Mouse (Mus musculus): ENCODE measurements at regions not wholly inside any gene's neighbourhood (a gene's known extent, or its start where the extent isn't known, plus 50 kb on each side); places are given as distances from the start of the nearest gene placed in this dataset.
A peak's percentile ranks its signal among the peaks of the same experiment; 100 is the strongest.
"Not testable (repeated sequence)": the region's sequence is repeated elsewhere in the genome, so short reads cannot be mapped to it uniquely, and the experiment has no call there.

DNA sequence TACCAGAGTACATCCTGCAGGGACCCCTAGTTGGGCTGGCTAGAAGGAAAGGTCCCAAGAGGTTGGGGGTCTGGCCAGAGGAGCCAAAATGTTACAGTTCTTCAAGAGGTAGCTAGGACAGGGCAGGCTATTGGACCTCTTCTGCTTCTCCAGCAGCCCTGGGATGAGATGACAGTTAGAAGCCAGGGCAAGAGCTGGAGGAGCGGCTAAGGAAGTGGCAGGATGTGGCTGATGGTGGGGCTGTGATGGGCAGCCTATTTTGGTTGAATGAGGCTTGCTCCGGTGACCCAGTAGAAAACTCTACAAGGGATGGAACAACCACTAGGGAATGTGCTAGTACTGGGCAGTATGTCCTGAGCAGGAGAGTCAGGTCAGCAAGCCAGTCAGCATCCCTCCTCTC is 82.8 kb downstream of the Ddx11 start:
- H3K27me3 ChIP-seq (ENCODE audit: insufficient read depth, low read length): no peaks in the 10 kb centered on the region; the same call in 1 of the 2 replicates
- WGBS: 93% methylated on average over 2 of the region's 2 CpGs
- no peak overlapping the region for H3K27ac ChIP-seq (ENCODE audit: low read depth, low read length)
- H3K36me3 ChIP-seq (ENCODE audit: insufficient read depth): no peaks in the 10 kb centered on the region
- H3K4me1 ChIP-seq (ENCODE audit: insufficient read depth): no peaks in the 10 kb centered on the region
- no peak overlapping the region for H3K9ac ChIP-seq
- DNase-seq (no peak), ATAC-seq (no peak)
- TF ChIP-seq CTCF (IDR thresholded peaks at IDR 0.05; ENCODE audit: low read depth): no peak
- no peaks in the 10 kb centered on the region for H3K9me3 ChIP-seq (ENCODE audit: low read length)
- no peak overlapping the region for H3K4me3 ChIP-seq (ENCODE audit: low read depth, low read length)
- H3K4me2 ChIP-seq (ENCODE audit: low read depth): no peak overlapping the region

DNA sequence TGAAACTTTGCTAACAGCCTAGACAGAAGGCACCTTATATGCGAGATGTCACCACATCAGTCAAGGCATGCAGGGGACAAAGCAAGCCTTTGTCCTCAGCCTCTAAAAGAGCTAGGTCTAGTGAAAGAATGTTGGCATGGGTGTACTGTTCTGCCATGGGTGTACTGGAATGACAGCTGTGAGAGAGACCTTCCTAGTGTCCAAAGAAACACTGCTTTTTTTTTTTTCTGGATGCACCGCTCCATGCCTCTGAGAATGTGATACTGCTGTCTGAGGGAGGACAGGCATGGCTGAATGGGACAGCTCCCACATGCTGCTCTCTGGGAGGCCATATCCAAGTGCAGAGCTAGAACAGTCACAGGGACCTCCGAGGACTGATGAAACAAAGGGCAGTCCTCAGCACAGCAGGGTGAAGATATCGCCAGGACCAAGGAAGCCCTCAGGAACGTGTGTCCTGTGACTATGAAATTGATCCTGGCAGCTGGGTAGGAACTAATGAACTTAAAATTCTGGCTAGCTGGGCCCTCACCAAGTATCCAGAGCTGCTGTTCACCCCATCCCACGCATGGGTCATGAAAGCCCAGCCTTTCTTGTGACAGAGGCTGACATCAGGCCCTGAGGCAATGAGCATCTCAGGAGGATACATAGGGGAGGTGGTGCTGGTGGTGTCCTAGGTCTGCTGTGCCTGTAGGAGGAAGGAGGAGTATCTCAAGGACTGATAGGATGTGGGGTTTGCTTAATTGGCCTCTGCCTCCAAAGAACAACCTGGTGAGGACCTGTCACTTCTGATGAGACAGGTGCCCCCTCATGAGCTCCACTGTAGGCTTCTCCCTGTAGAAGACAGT is 84.6 kb downstream of the Ddx11 start:
- H3K4me1 ChIP-seq (ENCODE audit: insufficient read depth); DNase-seq; H3K36me3 ChIP-seq (ENCODE audit: insufficient read depth); H3K9ac ChIP-seq; ATAC-seq; H3K4me2 ChIP-seq (ENCODE audit: low read depth); H3K9me3 ChIP-seq (ENCODE audit: low read length); H3K4me3 ChIP-seq (ENCODE audit: low read depth, low read length); H3K27me3 ChIP-seq (ENCODE audit: insufficient read depth, low read length); H3K27ac ChIP-seq (ENCODE audit: low read depth, low read length): not testable (repeated sequence)
- 79% methylated on average over 6 of the region's 6 CpGs for WGBS

DNA sequence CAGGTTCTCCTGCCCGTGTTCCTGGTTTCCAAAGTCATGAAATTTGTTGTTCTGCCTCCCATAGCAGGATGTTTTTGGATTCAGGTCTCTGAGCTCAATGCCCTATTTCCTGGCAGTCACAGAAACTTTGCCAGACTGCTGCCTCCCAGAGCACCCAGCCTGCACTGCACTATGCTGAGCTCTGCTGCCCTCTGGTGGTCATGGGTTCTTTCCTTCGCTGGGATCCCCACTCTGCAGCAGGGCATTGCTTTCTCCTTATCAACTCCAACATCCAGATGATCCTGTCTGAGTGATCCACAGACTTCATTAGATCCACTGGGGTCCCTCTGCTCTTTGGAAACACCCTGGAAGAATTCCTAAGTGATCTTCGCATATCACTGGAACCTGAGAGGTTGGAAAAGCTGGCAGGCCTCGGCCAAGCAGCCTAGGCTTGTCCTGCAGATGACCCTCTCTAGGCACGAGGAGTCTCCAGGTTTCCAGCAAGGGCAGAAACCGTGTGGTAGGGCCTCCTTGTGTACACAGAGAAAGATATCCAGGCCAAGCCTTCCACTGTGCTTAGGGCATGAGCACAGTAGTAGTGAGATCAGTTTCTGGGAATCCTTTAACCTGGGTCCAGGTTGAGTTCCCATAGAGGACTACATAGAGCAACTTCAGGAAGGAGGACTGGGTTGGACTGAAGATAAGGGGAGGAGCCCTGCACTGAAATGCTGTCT is 85.6 kb downstream of the Ddx11 start:
- H3K27ac ChIP-seq (ENCODE audit: low read depth, low read length): not testable (repeated sequence)
- 0 out of 2 replicates have a peak, but pooled peaks have one; percentile 18 for TF ChIP-seq CTCF (IDR thresholded peaks at IDR 0.05; ENCODE audit: low read depth)

DNA sequence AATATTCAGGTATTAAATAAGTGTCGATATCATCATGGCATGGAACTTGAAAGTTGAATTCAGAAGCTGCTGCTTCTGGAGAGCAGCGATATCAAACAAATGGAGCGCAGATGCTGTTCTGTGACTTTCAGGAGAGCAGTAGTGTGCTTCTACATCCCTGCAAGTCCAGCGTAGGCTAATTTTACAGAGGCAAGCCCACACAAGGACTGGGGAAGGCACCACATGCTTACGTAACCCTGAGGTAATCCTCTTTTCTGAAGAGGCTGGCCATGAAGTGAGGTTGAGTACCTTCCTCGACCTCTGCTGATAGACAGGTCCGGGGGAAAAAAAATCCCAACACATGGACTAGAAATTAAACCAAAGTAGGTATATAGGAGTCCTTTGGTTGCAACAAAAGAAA is 88.2 kb downstream of the Ddx11 start:
- no peak for TF ChIP-seq CTCF (IDR thresholded peaks at IDR 0.05; ENCODE audit: low read depth)
- ATAC-seq (no peak), DNase-seq (no peak)
- Histone ChIP-seq H3K27me3 (ENCODE audit: insufficient read depth, low read length) (no peaks in the 10 kb centered on the region; the same call in 1 of the 2 replicates), H3K4me1 (ENCODE audit: insufficient read depth) (no peaks in the 10 kb centered on the region), H3K4me3 (ENCODE audit: low read depth, low read length) (no peak overlapping the region), H3K9me3 (ENCODE audit: low read length) (no peaks in the 10 kb centered on the region), H3K4me2 (ENCODE audit: low read depth) (no peak overlapping the region), H3K27ac (ENCODE audit: low read depth, low read length) (no peak overlapping the region), H3K9ac (no peak overlapping the region), H3K36me3 (ENCODE audit: insufficient read depth) (no peaks in the 10 kb centered on the region)
- WGBS: 86% methylated on average over 7 of the region's 7 CpGs

More for the DNA sequence above, 85.6 kb downstream of the Ddx11 start:
- 55% methylated on average over 3 of the region's 6 CpGs for WGBS
- not testable (repeated sequence) for H3K36me3 ChIP-seq (ENCODE audit: insufficient read depth); H3K4me3 ChIP-seq (ENCODE audit: low read depth, low read length); H3K27me3 ChIP-seq (ENCODE audit: insufficient read depth, low read length); DNase-seq; H3K9ac ChIP-seq; H3K9me3 ChIP-seq (ENCODE audit: low read length); H3K4me1 ChIP-seq (ENCODE audit: insufficient read depth); H3K4me2 ChIP-seq (ENCODE audit: low read depth)
- ATAC-seq: peak; percentile 91

DNA sequence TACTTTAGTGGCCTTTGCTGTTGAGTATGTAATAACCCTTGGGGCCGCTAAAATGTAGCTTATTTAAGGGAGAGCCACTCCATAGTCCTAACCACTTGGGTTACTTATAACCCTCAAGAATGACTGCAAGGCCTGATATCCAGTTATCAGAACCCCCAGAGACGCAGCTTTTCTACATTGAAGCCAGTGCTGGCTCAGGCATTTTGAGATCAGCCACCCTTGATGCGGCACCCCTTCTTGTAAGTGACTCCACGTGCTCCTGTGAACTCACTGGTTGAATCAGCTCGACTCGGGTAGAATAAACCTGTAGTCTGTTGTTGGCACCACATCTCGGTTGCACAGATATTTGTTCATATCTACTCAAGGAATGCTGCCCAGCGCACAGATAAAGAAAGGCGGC is 89.3 kb downstream of the Ddx11 start:
- Histone ChIP-seq H3K36me3 (ENCODE audit: insufficient read depth) (no peaks in the 10 kb centered on the region), H3K4me2 (ENCODE audit: low read depth) (no peak overlapping the region), H3K27ac (ENCODE audit: low read depth, low read length) (no peak overlapping the region), H3K9ac (no peak overlapping the region), H3K27me3 (ENCODE audit: insufficient read depth, low read length) (no peaks in the 10 kb centered on the region), H3K4me3 (ENCODE audit: low read depth, low read length) (no peak overlapping the region), H3K9me3 (ENCODE audit: low read length) (no peaks in the 10 kb centered on the region), H3K4me1 (ENCODE audit: insufficient read depth) (no peaks in the 10 kb centered on the region)
- DNase-seq: no peak
- TF ChIP-seq CTCF (IDR thresholded peaks at IDR 0.05; ENCODE audit: low read depth): no peak
- ATAC-seq: no peak
- 91% methylated on average over 9 of the region's 9 CpGs for WGBS

DNA sequence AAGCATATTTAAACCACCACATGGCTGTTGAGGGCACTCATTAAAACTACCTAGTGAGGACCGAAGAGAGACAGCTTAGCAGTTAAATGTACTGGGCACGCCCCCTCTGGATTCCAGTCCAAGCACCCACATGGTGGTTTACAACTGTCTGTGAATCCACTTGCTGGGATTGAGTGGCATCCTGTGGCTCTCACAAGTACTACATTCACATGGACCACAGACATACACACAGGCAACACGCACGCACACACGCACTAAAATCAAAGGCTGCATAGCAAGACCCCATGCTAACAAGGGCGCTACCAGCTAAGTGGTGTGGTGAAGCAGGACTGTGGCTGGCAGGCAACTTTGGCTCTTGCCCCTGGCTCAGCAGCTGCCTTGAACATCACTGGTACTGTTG is 95.0 kb downstream of the Ddx11 start:
- H3K27ac ChIP-seq (ENCODE audit: low read depth, low read length): no peak overlapping the region
- H3K4me1 ChIP-seq (ENCODE audit: insufficient read depth): no peaks in the 10 kb centered on the region
- no peak overlapping the region for H3K4me3 ChIP-seq (ENCODE audit: low read depth, low read length)
- ATAC-seq (no peak), DNase-seq (no peak)
- no peak for TF ChIP-seq CTCF (IDR thresholded peaks at IDR 0.05; ENCODE audit: low read depth)
- H3K9me3 ChIP-seq (ENCODE audit: low read length): no peaks in the 10 kb centered on the region
- H3K36me3 ChIP-seq (ENCODE audit: insufficient read depth): no peaks in the 10 kb centered on the region
- WGBS: 95% methylated on average over 6 of the region's 6 CpGs
- H3K9ac ChIP-seq: no peak overlapping the region
- no peak overlapping the region for H3K4me2 ChIP-seq (ENCODE audit: low read depth)
- no peaks in the 10 kb centered on the region for H3K27me3 ChIP-seq (ENCODE audit: insufficient read depth, low read length)
